Mouse (Mus musculus) olfactory bulb, adult 2 months (tissue): ENCODE results near the gene Kalrn. TPM values are rescaled to one million over a fixed set of nuclear protein-coding genes. Genes with fewer than 3 reads are reported as not detected.

Source experiments
- H3K27ac ChIP-seq: fragments of 200-500 bp; 2 replicates; pipeline ENCODE4 v1.5.1; 2012; ENCODE audit warnings: low read depth, low read length; ENCODE audit not compliant: insufficient read depth
- H3K4me1 ChIP-seq: fragments of 200-500 bp; 2 replicates; pipeline ENCODE4 v1.6.1; 2012; ENCODE audit warnings: low read length; ENCODE audit not compliant: control insufficient read depth, insufficient read depth
- H3K4me3 ChIP-seq: fragments of 200-500 bp; 2 replicates; pipeline ENCODE4 v1.5.1; 2012; ENCODE audit warnings: mild to moderate bottlenecking, low read depth, low read length, moderate library complexity; ENCODE audit not compliant: insufficient read depth
- CTCF ChIP-seq: fragments of 200-500 bp; IDR thresholded peaks from 2 replicates; pipeline ENCODE4 v1.5.1; 2012; ENCODE audit warnings: low read depth, mild to moderate bottlenecking, low read length, moderate library complexity; ENCODE audit not compliant: insufficient read depth
- POLR2A ChIP-seq: fragments of 200-500 bp; IDR thresholded peaks from 2 replicates; pipeline ENCODE4 v1.6.1; 2012; ENCODE audit warnings: mild to moderate bottlenecking, low read depth, low read length, moderate library complexity; ENCODE audit not compliant: insufficient read depth
- WGBS: fragments of 180-500 bp; shearing (Covaris S2); methylation state at CpG from one replicate; pipeline ENCODE4 v1.1.7; 2018; 5-methylcytosine and 5-hydroxymethylcytosine counted together
- polyA plus RNA-seq: library from polyadenylated mRNA; stranded (reverse); fragments of >200 nt; gene quantifications from 2 replicates; pipeline ENCODE4 v1.2.4, GENCODE M21; 2012; ENCODE audit warnings: low replicate concordance; ENCODE audit not compliant: missing spikeins, insufficient read depth, insufficient read length

Gene Kalrn
- polyA plus RNA-seq, 1 experiment, result 153 TPM

GRCm38 (mm10) chr16:34034267-34034666 lies 539.1 kb downstream of the Kalrn start:
- 88% methylated on average over 17 of the region's 17 CpGs for WGBS
- no peak overlapping the region for H3K27ac ChIP-seq
- TF ChIP-seq CTCF, result no peak
- no peak for TF ChIP-seq POLR2A
- peaks cover 8% of the 10 kb centered on the region; the same call in 1 of the 2 replicates for H3K4me1 ChIP-seq
- H3K4me3 ChIP-seq, result no peak overlapping the region

- TF ChIP-seq CTCF, result no peak
- no peak for TF ChIP-seq POLR2A
- Histone ChIP-seq H3K4me3 (no peak overlapping the region), H3K27ac (no peak overlapping the region), H3K4me1 (peaks cover 8% of the 10 kb centered on the region; the same call in 1 of the 2 replicates)
- 92% methylated on average over 12 of the region's 12 CpGs for WGBS
Observed at GRCm38 (mm10) chr16:34032011-34032645, 541.2 kb downstream of the Kalrn start.

- H3K4me1 ChIP-seq, result peaks cover 7% of the 10 kb centered on the region; the same call in 1 of the 2 replicates
- H3K4me3 ChIP-seq, result no peak overlapping the region
- TF ChIP-seq CTCF (no peak), POLR2A (no peak)
- H3K27ac ChIP-seq, result no peak overlapping the region
- 78% methylated on average over 9 of the region's 9 CpGs for WGBS
Observed at GRCm38 (mm10) chr16:34031565-34031964, 541.8 kb downstream of the Kalrn start.

- H3K4me1 ChIP-seq, result peaks cover 6% of the 10 kb centered on the region; the same call in 1 of the 2 replicates
- WGBS, result 77% methylated on average over 4 of the region's 4 CpGs
- H3K27ac ChIP-seq, result no peak overlapping the region
- no peak overlapping the region for H3K4me3 ChIP-seq
- TF ChIP-seq CTCF (no peak), POLR2A (no peak)
Observed at GRCm38 (mm10) chr16:34030379-34030778, 543.0 kb downstream of the Kalrn start.

GRCm38 (mm10) chr16:34029790-34030189 lies 543.5 kb downstream of the Kalrn start:
- WGBS, result 89% methylated on average over 5 of the region's 5 CpGs
- no peak for TF ChIP-seq POLR2A
- TF ChIP-seq CTCF, result no peak
- peaks cover 6% of the 10 kb centered on the region; the same call in 1 of the 2 replicates for H3K4me1 ChIP-seq
- H3K4me3 ChIP-seq, result no peak overlapping the region
- H3K27ac ChIP-seq, result no peak overlapping the region

GRCm38 (mm10) chr16:34017241-34017640 lies 556.1 kb downstream of the Kalrn start:
- no peak for TF ChIP-seq CTCF
- no peak for TF ChIP-seq POLR2A
- 83% methylated on average over 8 of the region's 8 CpGs for WGBS

GRCm38 (mm10) chr16:34011991-34012845 lies 561.1 kb downstream of the Kalrn start:
- no peak for TF ChIP-seq POLR2A
- no peak for TF ChIP-seq CTCF
- Histone ChIP-seq H3K27ac (no peak overlapping the region), H3K4me1 (peaks cover 11% of the 10 kb centered on the region), H3K4me3 (no peak overlapping the region)
- 73% methylated on average over 20 of the region's 20 CpGs for WGBS

More at GRCm38 (mm10) chr16:34017241-34017640, 556.1 kb downstream of the Kalrn start:
- H3K4me3 ChIP-seq, result no peak overlapping the region
- H3K4me1 ChIP-seq, result peaks cover 4% of the 10 kb centered on the region
- H3K27ac ChIP-seq, result no peak overlapping the region

GRCm38 (mm10) chr16:34009567-34009966 lies 563.8 kb downstream of the Kalrn start:
- 96% methylated on average over 2 of the region's 2 CpGs for WGBS
- H3K4me3 ChIP-seq, result no peak overlapping the region
- no peak for TF ChIP-seq CTCF
- no peak for TF ChIP-seq POLR2A
- H3K4me1 ChIP-seq, result peaks cover 14% of the 10 kb centered on the region
- H3K27ac ChIP-seq, result no peak overlapping the region

- Histone ChIP-seq H3K4me1 (peaks cover 14% of the 10 kb centered on the region), H3K4me3 (no peak overlapping the region), H3K27ac (no peak overlapping the region)
- TF ChIP-seq POLR2A (no peak), CTCF (no peak)
- 99% methylated on average over 3 of the region's 3 CpGs for WGBS
Observed at GRCm38 (mm10) chr16:34005986-34006385, 567.3 kb downstream of the Kalrn start.
